Mouse (Mus musculus): Measurements from ENCODE around the gene Gm21708. TPM values are rescaled to one million over a fixed set of nuclear protein-coding genes. Genes with fewer than 3 reads are reported as not detected.

The Gm21708 gene
- not detected in 2 replicates for polyA plus RNA-seq (2012; rRNA removed)

DNA sequence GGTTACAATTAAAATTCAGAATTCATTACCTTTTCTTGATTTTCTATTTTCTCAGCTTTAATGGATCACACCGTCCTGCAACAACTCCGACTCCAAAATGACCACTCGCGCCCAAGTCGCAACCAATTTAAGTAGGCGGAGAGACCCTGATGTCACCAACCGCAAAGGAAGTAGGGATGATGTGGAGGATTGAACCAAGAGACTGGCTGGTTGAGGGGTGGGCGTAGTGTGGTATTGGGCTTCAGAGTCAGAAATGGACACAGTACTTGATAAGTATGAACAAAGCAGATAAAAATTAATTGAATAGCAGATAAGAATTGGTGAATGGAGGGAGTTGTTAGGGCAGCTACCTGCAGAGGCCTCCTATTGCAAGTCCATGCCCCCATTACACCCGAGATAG, at the start of gene Gm21708, which contains the start of gene Gm21704:
Gm21708 (minus strand) TSS at position 101 of the 400 bp plus-strand sequence.
Gm21704 (minus strand) TSS at position 101 of the 400 bp plus-strand sequence.

Other genes with a start within 250 kb of the Gm21708 start
- not detected in 2 replicates for gene Gm21677, start 103.7 kb downstream of the Gm21708 start, polyA plus RNA-seq (2012; rRNA removed)
- gene Gm21693, start 64.8 kb downstream of the Gm21708 start, polyA plus RNA-seq (2012; rRNA removed), result not detected in 2 replicates
- not detected in 2 replicates for gene Gm21704, start within 50 bp of the Gm21708 start, polyA plus RNA-seq (2012; rRNA removed)

Measured in stomach, adult 2 months (tissue).